Mouse (Mus musculus): Measurements from ENCODE around the gene Tpm1.

GRCm38 (mm10) chr9:67036527-67037118 is 12.6 kb downstream of the Tpm1 start:
- TF ChIP-seq CTCF (conservative IDR thresholded peaks at IDR 0.05; ENCODE audit: insufficient read depth, insufficient read length, low read depth, low read length) (no peak), POLR2A (IDR thresholded peaks at IDR 0.05; ENCODE audit: low read depth, low read length) (no peak)
